Mouse (Mus musculus) layer of hippocampus, adult 18-20 months (tissue): ENCODE data around the gene Atp1a3. TPM values are rescaled to one million over a fixed set of nuclear protein-coding genes. Genes with fewer than 3 reads are reported as not detected.
"Not testable (repeated sequence)": the region's sequence is repeated elsewhere in the genome, so short reads cannot be mapped to it uniquely, and the experiment has no call there.

Experiments
- DNase-seq, 2 experiments: peaks; one replicate each; pipeline ENCODE4 v3.0.0; 2022; ENCODE audit warnings: low spot score in 2 of 2
- long read RNA-seq: library from polyadenylated mRNA; stranded (forward); transcript quantifications from one replicate; pipeline ENCODE4 v2.0.0, GENCODE M21; 2021
- total RNA-seq, 2 experiments: library from RNA; stranded (reverse); gene quantifications; 2 replicates each; pipeline ENCODE4 v1.2.3; 2021

Atp1a3 gene
- total RNA-seq, result 1,000 to 10,000 TPM; 2,544 to 2,610 TPM
- long read RNA-seq, transcript Atp1a3-201 (23 exons, 3,621 nt), result major isoform, 2,986 of 3,808 reads
- long read RNA-seq, transcript Atp1a3-205 (23 exons, 3,642 nt), result minor isoform, 61 of 3,808 reads
- long read RNA-seq, partial matches to known transcripts, result 581 of 3,808 reads
- long read RNA-seq, other reads (novel, unspliced or antisense), result 177 of 3,808 reads

DNA sequence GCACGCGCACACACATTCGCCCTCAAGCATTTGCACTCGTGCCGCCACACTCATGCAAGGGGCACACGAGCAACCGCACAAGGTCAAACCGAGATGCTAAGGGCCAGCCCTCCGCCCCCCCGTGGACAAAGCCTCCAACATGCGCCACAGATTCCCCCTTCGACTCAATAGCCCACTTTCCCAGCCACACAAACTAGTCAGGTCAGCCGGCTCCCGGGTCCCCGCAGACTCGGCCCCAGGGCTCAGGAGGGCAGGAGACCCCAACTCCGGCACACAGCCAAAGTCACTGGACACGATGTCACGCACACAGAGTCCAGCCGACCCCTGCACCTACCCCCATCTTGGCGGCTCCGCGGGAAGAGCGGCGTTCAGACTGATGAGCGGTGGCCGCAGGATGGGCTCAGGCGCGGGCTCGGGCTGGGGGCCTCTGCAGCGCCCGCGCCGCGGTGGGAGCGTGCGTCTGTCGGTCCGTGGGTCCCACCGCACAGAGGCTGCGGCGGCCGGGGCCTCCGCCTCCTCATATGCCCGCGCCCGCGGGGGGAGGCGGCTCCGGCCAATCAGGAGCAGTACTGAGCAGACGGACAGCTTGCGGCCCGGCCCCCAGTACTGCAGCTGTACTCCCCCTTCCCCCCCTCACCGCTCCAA lies at the start of gene Atp1a3:
Atp1a3 (minus strand) TSS at position 538 of the 645 bp plus-strand sequence.
- DNase-seq, result peak; percentile 76 to 89

DNA sequence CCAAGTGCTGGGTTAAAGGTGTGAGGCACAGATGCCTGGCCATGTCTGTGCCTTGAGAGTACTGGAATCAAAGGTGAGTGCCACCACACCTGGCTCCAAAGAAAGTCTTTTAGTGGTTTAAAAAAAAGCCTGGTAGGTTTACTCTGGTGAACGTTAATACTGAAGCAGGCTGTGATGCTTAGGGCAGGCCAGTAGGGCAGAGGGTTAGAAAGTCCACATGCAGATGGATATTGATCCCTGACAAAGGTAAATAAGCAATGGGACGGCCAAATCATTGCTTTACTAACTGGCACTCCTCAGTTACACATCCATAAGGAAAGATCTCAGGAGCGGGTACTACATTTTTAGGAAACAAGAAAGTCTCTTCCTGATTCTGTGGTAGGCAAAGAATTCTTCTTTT lies 46.8 kb upstream of the Atp1a3 start:
- DNase-seq, result no peak

DNA sequence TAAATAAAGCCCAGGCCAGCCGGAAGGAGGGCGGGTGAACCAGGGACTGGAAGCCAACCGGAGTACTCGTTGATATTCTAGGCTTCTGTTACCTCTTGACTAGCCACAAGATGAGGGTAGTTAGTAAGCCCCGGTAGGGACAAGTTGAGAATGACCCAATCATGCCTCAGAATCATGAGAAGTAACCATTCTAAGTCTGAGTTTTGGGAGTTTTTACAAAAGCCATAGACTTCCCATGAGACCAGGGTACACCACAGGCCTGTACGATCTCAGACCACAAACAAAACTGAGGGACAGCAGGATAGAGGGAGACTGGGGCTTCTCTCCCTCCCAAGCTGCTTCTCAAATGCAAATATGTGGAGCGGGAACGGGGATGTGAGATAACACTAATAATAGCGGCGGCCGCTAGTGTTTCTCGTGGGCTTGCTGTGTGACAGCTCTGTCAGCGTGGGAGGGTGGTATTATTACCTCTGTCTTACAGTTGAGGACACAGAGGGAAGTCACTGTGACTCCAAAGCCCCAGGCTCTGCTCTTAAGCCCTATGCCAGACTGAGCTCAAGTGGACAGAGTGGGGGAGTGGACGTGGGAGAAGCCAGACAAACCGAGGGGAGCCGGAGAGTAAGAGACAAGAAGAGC lies 43.7 kb upstream of the Atp1a3 start:
- peak in 1 of 2 experiments; percentile 59 for DNase-seq

DNA sequence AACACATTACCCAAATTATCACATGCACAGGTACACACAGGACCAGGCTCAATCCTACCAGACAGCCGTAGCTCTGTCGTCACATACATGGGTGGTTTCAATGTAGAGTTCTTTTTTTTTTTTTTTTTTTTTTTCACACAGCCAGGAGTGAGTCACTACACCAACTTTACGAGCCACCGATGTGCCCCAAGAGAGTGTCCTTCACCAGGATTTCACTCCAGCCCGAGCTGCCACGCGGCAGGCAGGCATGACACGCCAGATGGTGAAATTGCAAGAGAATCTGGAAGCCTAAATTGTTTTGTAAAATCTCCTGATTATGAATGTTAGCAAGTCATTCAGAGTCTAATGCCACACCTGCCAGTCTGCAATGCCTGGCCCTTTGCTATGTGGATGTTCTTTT lies 41.6 kb upstream of the Atp1a3 start:
- DNase-seq, result peak; percentile 48 to 81

DNA sequence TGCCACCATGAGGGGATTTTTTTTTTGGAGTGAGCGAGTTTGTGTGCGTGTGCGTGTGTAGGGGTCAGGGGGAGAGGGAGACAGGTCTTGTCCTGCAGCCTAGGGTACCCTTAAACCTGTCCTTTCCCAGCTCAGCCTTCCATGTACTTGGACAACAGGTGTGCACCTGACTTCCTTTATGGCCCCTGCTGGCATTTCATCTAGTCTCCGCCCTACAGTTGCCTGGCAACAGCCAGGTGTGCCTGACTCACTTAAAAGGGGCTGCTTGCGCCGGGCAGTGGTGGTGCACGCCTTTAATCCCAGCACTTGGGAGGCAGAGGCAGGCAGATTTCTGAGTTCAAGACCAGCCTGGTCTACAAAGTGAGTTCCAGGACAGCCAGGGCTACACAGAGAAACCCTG lies 38.8 kb upstream of the Atp1a3 start:
- DNase-seq, result not testable (repeated sequence)

DNA sequence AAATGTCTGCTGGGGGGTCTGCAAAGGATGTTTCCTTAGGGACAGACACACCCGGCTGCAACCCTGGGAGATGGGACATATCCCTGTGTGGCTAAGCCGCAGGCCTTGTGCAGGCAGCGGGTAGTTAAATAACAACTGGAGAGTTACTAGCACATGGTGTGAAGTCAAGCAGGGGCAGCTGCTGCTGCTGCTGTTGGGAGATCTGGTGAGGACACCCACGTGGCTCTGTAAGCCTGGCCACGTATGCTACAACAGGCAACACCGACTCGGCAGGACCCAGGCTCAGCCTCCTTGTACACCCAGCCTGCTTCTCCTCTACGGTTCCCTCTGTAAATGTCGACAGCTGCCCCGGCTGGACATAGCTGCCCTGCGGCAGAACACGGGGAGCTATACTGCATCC lies 36.2 kb upstream of the Atp1a3 start:
- DNase-seq, result no peak

DNA sequence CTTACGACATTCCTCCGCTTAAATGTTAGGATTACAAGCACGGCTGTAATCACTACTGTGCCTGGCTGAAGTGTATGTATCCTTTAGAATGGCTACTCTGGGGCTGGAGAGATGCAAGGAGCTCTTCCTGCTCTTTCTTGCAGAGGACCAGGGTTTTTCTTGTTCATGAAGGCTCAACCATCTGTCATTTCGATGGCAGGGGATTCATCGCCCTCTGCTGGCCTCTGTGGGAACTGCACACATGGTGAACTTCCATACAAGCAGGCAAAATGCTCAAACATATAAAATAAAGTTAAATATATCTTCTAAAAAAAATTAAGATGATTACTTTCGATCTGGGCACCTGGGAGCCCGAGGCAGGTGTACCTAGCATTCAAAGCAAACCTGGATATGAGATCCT lies 30.2 kb upstream of the Atp1a3 start:
- DNase-seq, result peak; percentile 70 to 90

DNA sequence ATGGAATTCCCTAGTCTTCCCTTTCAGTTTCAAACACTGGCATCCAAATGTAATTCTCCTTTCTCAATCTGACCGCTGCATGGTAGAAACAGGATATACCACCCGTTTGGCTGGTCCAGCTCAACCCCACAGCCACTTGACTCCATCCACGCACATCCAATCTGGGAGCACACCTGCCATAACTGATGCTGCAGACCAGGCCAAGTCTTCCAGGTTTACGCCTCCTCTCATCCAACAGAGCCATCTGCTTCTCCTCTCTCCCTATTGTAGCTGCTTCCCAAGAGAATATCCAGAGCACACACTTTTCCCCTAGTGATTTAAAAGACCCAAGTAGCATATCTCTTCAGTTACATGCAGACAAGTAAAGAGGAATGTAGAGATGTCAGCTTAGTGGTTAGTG lies 29.0 kb upstream of the Atp1a3 start:
- peak in 1 of 2 experiments; percentile 70 for DNase-seq

DNA sequence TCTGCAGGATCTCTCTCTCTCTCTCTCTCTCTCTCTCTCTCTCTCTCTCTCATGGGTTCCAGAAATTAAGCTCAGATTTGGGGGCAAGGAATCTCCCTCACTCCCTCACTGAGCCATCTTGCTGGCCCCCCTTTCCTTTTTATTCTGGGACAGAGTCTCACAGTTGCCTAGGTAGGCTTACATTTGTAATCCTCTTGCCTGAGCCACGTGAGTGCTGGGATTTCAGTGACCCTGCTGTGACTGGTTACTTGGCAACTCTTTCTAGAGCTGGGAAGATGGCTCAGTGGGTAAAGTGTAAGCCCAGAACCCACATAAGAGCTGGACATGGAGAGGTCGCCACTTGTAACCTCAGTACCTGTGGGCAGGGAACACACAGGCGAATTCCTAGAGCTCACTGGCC lies 25.8 kb upstream of the Atp1a3 start:
- no peak for DNase-seq

DNA sequence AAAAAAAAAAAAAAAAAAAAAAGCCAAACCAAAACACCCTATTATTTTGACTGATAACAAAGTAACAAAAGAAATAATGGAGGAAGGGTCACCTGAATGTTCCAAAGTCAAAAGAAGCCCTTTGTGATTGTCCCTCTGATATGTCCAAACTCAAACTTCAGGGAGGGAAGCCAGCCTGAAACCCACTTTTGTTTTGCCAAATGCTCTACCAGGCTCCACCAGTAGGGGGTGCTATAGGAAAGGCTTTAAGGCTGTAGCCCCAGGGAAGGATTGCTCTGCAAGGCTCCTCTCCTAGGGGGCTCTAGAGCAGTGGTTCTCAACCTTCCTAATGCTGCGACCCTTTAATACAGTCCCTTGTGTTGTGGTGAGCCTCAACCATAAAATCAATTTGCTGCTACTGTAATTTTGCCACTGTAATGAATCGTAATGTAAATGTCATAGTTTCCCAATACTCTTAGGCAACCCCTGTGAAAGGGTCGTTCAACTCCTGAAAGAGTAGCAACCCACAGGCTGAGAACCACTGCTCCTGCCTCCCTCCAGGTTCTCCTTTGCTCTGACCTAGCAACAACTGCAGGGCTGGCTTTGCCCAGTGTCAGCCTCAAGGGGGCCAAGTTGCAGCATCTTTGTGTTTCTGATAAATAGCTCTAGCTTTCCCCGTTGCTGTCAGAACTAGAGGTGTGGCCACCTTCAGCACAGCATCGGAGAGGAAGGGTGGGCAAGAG lies 24.4 kb upstream of the Atp1a3 start:
- peak in 1 of 2 experiments; percentile 85 for DNase-seq

DNA sequence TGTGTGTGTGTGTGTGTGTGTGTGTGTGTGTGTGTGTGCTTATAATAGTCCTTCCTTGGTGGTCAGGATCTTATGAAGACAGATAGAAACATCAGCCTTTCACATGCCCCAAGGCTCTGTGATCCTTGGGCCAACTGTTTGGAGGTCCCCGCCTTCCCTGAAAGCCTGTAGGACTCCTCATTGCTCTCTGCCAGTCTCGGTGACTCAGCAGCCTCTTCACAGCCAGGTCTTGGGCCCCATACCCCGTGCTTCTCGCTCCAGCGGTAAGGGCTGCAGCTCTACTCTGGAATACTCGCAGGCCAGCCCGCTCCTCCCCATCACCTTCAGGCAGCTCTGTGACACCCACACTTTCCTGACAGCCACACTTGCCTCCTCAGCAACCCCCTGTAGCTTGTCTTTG lies 20.7 kb upstream of the Atp1a3 start:
- DNase-seq, result no peak

DNA sequence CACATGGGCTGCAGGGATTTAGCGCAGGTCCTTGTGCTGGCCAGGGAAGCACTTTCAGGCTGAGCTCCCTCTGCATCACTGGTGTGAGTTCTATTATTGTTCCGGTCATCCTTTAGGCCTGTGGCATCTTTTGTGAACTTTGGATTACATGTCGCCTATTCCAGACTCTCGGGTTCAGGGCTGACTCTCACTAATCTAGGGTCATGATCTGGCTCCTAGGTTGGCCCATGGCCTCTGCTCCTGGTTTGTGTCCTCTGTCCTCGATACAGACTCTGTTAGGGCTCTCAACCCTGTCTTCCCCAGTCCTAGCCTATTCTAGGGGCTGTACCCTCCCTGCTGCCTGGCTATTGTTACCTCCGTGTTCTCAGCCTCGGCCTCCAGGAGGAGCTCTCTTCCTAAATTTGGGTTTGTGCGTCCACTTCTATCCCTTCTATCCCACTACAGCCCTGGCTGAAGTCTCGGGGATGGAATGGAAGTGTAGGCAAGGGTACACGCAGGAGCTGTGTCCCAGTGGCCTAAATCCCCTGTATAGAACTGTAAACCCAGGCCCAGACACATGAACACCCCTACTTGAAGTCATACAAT lies 20.2 kb upstream of the Atp1a3 start:
- no peak for DNase-seq

DNA sequence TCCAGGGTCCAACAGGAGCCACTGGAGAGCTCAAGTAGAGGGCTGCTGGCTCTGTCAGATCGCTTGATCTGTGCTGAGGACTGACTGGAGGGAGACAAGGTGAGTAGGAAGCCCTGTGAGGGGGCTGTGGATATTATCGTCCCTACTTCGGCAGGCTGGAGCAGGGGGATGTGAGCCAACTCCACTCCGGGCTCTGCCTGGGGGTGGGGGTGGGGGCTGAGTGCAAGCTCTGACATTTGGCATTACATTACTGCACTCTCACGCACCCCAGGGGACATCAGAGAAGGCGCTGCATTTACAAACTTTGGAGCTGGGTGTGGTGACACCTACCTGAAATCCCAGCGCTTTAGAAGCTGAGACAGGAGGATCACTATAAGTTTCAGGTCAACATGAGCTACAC lies 5.8 kb upstream of the Atp1a3 start:
- no peak for DNase-seq

DNA sequence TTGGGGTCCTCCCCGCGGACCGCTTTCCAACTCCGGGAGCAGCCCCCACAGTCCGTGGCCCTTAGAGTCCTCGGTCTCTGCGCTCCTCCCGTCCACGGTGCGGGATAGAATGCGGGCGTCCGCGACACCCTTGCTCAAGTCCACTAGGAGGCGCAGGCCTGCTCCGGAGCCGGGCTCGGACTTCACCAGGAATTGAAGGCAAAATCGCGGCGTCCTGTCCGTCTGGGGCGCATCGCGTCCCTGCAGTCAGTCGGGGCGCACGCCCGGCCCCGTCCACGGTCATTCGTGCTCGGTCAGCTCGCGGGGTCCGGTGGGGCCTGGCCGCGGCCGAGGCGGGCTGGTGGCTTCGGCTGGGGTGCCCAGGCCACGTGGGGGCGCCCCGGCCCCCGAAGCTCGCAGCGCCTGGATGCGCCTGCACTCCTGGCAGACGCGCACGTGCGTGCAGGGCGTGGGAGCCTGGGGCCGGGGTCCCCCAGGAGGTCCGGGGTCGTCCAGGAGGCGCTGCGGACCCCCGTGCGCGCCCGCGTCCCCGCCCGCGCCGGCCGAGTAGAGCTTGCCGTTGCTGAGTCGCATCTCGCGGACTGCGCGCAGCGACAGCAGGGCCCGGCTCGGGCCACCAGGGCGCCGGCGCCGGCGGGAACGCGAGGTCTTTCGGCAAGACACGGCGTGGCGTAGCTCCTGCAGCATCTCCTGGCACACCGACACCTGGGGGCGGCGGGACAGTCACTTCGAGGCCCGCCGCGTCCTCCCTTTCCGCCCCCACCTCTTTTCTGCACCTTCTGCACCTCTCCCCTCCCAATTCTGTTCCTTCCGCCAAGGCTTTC lies 4.5 kb upstream of the Atp1a3 start:
- peak in 1 of 2 experiments; percentile 63 for DNase-seq

DNA sequence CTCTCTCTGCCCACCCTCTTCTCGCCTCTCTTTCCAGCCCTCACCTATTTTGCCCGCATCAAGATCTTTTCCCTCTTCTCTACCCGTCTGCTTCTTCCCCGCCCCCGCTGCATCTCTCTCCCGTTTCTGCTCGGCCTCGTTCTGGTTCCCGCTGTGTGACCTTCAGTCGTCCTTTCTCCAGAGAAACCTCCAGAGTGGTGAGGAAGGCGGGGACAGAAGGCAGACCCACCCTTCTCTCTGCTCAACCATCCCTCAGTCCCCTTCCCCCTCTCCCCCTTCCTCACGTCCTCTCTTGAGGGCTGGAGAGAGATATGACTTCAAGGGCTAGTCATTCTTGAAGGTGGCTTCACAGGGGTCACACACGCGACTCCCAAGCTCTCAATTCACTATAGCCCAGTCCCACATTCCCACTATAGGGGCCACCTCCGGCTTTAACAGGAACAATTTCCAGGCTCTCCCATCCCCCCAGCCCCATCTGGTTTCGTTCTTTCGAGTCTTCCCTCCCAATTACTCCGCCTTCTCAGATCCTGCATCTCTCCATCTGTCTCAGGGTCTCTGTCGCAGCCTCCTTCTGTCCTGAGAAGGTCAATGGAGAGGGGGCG lies 3.4 kb upstream of the Atp1a3 start:
- DNase-seq, result peak; percentile 65 to 82

DNA sequence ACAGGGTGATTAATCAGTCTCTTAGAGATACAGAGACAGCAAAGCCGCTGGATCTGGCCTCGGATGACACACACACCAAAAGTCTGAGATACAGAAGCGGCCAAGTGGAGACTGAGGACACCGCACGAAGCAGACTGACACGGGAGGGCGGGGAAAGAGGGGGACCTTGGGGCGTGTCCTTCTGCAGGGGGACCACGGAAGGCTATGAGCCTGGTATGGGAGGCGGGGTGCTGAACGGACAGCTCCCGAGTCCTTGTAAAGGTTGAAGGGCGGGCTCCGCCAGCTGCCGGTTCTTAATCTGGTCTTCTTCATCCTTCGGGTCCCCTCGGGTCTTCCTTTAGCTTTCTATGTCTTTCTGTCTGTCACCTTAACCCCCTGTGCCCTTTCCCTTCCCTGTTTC lies 2.9 kb upstream of the Atp1a3 start:
- DNase-seq, result peak in 1 of 2 experiments; percentile 37

DNA sequence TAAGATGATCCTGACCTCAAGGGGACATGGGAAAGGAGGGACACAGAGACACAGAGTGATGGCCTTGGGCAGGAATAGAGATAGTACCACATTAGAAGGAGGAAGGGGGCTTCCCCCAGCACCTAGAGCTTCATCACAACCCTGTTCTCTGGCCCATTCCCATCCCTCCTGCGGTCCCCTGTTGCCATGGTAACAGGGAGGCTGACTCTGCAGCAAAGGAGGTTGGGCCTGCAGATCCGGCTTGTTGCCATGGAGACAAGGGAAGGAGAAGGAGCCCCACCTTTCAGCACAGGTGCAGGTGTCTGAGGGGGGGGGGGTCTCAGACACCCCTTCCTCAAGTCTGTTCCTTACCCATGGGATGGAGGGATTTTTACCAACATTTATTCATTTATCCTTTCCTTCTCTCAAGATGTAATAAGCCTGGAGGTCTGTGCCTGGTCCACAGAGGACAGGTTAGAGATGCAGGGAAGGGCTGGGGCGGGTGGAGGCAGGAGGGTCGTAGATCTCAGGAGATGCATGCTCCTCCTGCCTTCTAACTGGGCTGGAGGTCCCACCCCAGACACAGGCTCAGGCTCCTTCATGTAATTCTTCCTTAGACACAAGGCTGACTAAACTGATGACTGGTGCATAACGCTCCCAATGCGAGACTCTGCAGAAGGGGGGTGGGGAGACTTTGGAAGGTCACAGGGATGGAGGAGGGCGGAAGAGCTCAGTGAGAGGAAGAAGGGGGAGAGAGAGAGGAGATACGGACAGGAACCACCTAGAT lies 2.0 kb upstream of the Atp1a3 start:
- peak; percentile 69 to 81 for DNase-seq

DNA sequence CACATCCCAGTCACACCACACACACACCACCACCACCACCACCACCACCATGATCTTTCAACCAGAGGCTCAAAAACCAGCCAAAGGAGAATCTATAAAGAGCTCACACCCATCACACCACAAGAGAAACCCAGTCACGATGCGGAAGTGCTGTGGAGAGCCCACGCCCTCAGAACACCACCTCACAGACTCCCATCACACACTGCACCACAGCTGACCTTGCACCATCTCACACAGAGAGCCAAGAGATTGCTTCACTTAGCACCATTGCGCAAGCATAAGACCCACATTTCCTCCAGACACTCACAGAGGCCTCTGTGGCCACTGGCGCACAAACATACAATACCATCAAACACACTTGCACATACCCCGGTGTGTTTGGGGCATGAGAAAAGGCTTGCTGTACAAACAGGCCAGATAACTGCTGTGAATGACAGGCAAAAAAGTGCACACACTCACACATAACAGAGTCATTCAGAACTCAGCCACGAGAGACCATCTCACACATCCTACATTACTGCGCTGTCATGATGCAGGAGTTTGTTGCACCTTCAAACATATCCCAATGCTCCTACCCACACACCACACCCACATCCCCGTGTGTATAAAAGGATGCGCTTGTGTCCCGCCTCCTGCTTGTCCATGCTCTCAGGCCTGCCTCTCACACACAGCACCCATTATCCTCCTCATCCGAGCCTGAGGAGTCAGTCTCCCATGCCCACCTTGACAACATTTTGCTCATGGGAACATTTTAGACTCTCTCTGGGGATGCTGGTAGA lies 1.0 kb upstream of the Atp1a3 start:
- DNase-seq, result peak in 1 of 2 experiments; percentile 52

DNA sequence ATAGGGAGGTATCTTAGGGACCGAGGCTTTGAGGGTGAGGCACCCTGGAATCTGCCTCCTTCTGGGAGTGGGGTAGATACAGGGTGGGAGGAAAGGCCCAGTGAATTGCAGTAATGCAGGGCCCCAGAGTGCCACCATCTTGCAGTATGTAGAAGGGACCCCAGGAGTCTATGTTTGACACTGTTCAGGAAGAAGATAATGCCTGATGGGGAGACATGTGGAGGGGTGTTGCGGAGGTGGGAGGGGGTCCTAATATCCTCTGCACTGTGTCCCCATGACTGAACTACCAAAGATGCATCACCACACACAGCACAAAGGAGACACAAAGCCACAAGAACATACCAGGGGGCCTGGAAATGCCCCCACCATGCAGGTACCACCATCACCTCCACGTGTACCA lies 413 bp upstream of the Atp1a3 start:
- DNase-seq, result no peak
